Mouse (Mus musculus): ENCODE results near the gene Arf4.
"Not testable (repeated sequence)": the region's sequence is repeated elsewhere in the genome, so short reads cannot be mapped to it uniquely, and the experiment has no call there.

Arf4 gene

GRCm38 (mm10) chr14:26663851-26664250 is 26.0 kb downstream of the Arf4 start:
- DNase-seq: no peak

- DNase-seq: no peak
These were observed 30.1 kb downstream of the Arf4 start for GRCm38 (mm10) chr14:26667991-26668370.

- peak in 1 of 2 experiments; percentile 34 for DNase-seq
These were observed 30.8 kb downstream of the Arf4 start for GRCm38 (mm10) chr14:26668371-26669291.

GRCm38 (mm10) chr14:26669292-26670073 is 31.6 kb downstream of the Arf4 start, which contains the start of gene Pde12:
Gene Pde12, minus strand, starts transcription at chr14:26669883.
- DNase-seq: peak; percentile 85 to 93

DNA sequence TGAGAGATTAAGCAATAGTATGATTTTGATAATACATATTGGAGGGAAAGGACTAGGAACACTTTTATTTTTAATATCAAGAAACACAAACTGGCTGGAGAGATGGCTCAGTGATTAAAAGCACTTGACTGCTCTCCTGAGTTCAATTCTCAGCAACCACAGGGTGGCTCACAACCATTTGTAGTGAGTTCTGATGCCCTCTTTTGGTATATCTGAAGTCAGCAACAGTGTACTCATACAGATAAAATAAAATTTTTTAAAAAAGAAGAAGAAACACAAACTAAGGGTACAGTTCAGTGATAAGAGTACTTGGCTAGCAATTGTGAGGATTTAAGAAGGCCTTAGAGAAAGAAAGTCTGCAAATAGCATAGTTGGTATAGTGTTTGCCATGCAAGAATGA is 33.1 kb downstream of the Arf4 start:
- no peak for DNase-seq

GRCm38 (mm10) chr14:26671870-26672615 is 34.2 kb downstream of the Arf4 start:
- not testable (repeated sequence) for DNase-seq

DNA sequence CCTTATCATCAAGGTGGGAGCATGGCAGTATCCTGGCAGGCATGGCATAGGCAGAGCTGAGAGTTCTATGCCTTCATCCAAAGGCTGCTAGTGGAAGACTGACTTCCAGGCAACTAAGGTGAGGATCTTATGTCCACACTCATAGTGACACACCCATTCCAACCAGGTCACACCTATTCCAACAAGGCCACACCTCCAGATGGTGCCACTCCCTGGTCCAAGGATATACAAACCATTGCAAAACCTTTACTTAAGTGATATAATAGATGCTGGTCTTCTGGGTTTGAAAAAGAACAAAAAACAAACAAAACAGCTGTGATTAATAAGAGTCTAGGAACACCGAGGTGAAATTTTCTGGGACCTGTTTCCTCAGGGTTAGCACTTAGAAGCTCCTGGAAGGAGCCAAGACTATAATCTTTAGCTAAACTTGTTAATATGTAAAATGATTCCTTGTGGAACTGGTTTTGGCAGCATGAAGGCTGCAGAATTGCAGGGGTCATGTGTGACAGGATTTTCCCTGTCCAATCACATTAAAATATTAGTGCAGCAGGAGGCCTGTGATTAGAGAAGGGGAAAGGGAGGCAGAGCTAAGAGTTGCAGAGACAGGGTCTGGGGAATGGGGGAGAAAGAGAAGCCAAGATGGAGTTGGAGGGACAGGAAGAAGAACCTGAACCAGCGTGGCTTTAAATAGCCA is 36.7 kb downstream of the Arf4 start:
- not testable (repeated sequence) for DNase-seq

- DNase-seq: peak in 1 of 2 experiments; percentile 9
These were observed 37.5 kb downstream of the Arf4 start for GRCm38 (mm10) chr14:26675371-26675770.

DNA sequence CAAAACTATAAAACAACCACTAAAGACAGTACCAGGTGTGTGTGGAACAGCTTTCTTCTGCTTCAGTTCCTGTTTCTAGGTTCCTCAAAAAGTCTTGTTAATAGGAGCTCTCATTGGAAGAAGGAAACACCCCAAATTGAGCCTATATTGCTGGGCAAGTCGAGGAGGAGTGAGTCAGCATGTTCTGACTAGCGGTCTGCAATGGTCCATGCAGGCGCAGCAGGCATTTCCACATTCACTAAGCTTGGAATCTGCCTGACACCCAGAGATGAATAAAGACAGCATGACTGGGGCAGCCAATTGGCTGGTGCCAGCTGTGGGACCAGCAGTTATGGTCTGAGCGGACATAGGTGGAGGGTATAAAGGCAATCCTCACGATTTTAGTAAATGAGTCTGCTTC is 37.9 kb downstream of the Arf4 start:
- no peak for DNase-seq

DNA sequence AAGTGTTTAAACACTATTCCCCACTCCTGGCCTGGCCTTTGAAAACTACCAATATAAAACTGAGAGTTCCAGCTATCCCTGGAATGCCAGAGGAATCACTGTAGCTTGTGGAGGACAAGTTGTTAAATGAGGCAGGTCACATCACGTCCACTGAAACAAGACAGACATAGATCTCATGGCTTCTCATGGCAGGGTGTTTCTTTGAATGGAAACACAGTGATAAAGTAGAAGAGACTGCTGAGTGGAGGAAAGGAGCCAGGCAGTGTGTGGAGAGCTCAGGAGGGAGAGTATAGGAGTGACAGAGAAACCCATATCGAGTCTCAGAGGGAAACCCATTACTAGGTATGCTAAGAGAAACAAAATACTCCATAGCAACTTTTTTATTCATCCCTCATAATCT is 52.9 kb downstream of the Arf4 start:
- no peak for DNase-seq

GRCm38 (mm10) chr14:26691363-26691762 is 53.5 kb downstream of the Arf4 start:
- no peak for DNase-seq

- DNase-seq: no peak
These were observed 55.1 kb downstream of the Arf4 start, which contains the start of gene Dnah12 for GRCm38 (mm10) chr14:26692974-26693373. Gene Dnah12, plus strand, starts transcription at chr14:26693274.

DNA sequence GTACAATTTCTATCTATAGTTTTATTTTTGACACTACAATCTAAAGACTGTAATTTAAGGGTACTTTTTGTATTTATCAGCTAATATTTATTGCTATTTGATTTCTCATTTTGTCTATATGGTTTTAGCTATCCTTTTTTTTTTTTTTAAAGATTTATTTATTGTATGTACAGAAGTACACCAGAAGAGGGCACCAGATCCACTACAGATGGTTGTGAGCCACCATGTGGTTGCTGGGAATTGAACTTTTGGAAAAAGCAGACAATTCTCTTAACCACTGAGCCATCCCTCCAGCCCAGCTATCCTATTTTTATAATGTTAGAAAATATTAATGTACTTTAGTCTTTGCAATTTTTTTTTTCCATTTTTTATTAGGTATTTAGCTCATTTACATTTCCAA is 60.0 kb downstream of the Arf4 start:
- no peak for DNase-seq

DNA sequence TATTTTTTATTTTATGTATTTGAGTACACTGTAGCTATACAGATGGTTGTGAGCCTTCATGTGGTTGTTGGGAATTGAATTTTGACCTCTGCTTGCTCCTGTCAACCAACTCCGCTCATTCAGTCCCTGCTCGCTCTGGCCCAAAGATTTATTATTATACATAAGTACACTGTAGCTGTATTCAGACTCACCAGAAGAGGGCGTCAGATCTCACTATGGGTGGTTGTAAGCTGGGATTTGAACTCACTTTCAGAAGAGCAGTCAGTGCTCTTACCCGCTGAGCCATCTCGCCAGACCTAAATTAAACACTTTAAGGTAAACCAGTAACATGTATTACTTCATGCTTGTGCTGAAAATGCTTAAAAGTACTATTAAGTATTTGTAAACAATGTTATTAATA is 67.4 kb downstream of the Arf4 start:
- not testable (repeated sequence) for DNase-seq

Data from cerebellum, postnatal 36 days (tissue).